Mouse (Mus musculus): ENCODE measurements around the gene Ikbke. TPM values are rescaled to one million over a fixed set of nuclear protein-coding genes. Genes with fewer than 3 reads are reported as not detected.

Ikbke gene
- polyA plus RNA-seq, 1 experiment from 2014 or later: 4.0 TPM

GRCm38 (mm10) chr1:131278606-131279455, 575 bp downstream of the Ikbke start:
- H3K27me3 ChIP-seq: no peaks in the 10 kb centered on the region
- peak overlapping the region; percentile 22 for H3K9ac ChIP-seq
- 22% methylated on average over 8 of the region's 8 CpGs for WGBS
- H3K27ac ChIP-seq: no peak overlapping the region
- H3K4me1 ChIP-seq: peaks cover 26% of the 10 kb centered on the region
- no peaks in the 10 kb centered on the region for H3K9me3 ChIP-seq
- ATAC-seq (ENCODE audit: borderline replicate concordance, extremely low read depth, low FRiP score, low TSS enrichment): no peak
- H3K4me2 ChIP-seq: peak overlapping the region; percentile 49
- no peaks in the 10 kb centered on the region for H3K36me3 ChIP-seq
- H3K4me3 ChIP-seq: peak overlapping the region; percentile 40

GRCm38 (mm10) chr1:131276831-131277230, 2.6 kb downstream of the Ikbke start:
- H3K27me3 ChIP-seq: no peaks in the 10 kb centered on the region
- no peaks in the 10 kb centered on the region for H3K9me3 ChIP-seq
- no peak overlapping the region for H3K27ac ChIP-seq
- no peaks in the 10 kb centered on the region for H3K36me3 ChIP-seq
- H3K4me2 ChIP-seq: no peak overlapping the region
- H3K4me1 ChIP-seq: peaks cover 26% of the 10 kb centered on the region
- ATAC-seq (ENCODE audit: borderline replicate concordance, extremely low read depth, low FRiP score, low TSS enrichment): no peak
- no peak overlapping the region for H3K4me3 ChIP-seq
- no peak overlapping the region for H3K9ac ChIP-seq

- ATAC-seq (ENCODE audit: borderline replicate concordance, extremely low read depth, low FRiP score, low TSS enrichment): no peak
- Histone ChIP-seq H3K4me2 (no peak overlapping the region), H3K4me3 (no peak overlapping the region), H3K27ac (no peak overlapping the region), H3K27me3 (no peaks in the 10 kb centered on the region), H3K9ac (no peak overlapping the region), H3K4me1 (peaks cover 26% of the 10 kb centered on the region), H3K9me3 (no peaks in the 10 kb centered on the region), H3K36me3 (no peaks in the 10 kb centered on the region)
- 69% methylated on average over 14 of the region's 14 CpGs for WGBS
Observed at GRCm38 (mm10) chr1:131275577-131275976, 3.8 kb downstream of the Ikbke start.

- no peak overlapping the region for H3K27ac ChIP-seq
- H3K4me1 ChIP-seq: peaks cover 21% of the 10 kb centered on the region
- H3K36me3 ChIP-seq: no peaks in the 10 kb centered on the region
- H3K27me3 ChIP-seq: no peaks in the 10 kb centered on the region
- H3K9me3 ChIP-seq: no peaks in the 10 kb centered on the region
- ATAC-seq (ENCODE audit: borderline replicate concordance, extremely low read depth, low FRiP score, low TSS enrichment): no peak
- peak overlapping the region; percentile 23; the same call in 1 of the 2 replicates for H3K4me2 ChIP-seq
- H3K4me3 ChIP-seq: no peak overlapping the region
- no peak overlapping the region for H3K9ac ChIP-seq
- 29% methylated on average over 22 of the region's 22 CpGs for WGBS
Observed at GRCm38 (mm10) chr1:131274725-131275539, 4.5 kb downstream of the Ikbke start.

- no peak; the same call in 1 of the 2 replicates for ATAC-seq (ENCODE audit: borderline replicate concordance, extremely low read depth, low FRiP score, low TSS enrichment)
- H3K4me2 ChIP-seq: no peak overlapping the region
- H3K9me3 ChIP-seq: no peaks in the 10 kb centered on the region
- H3K27ac ChIP-seq: no peak overlapping the region
- H3K27me3 ChIP-seq: no peaks in the 10 kb centered on the region
- 30% methylated on average over 22 of the region's 22 CpGs for WGBS
- no peak overlapping the region for H3K4me3 ChIP-seq
- H3K36me3 ChIP-seq: no peaks in the 10 kb centered on the region
- H3K4me1 ChIP-seq: peaks cover 5% of the 10 kb centered on the region; the same call in 1 of the 2 replicates
- no peak overlapping the region for H3K9ac ChIP-seq
Observed at GRCm38 (mm10) chr1:131269797-131270578, 9.4 kb downstream of the Ikbke start.

GRCm38 (mm10) chr1:131268776-131269175, 10.6 kb downstream of the Ikbke start:
- H3K4me2 ChIP-seq: no peak overlapping the region
- H3K4me1 ChIP-seq: 0 out of 2 replicates have a peak, but pooled peaks cover 2% of the 10 kb centered on the region
- no peak overlapping the region for H3K27ac ChIP-seq
- H3K4me3 ChIP-seq: no peak overlapping the region
- 73% methylated on average over 10 of the region's 10 CpGs for WGBS
- H3K36me3 ChIP-seq: no peaks in the 10 kb centered on the region
- H3K9me3 ChIP-seq: no peaks in the 10 kb centered on the region
- H3K9ac ChIP-seq: no peak overlapping the region
- no peaks in the 10 kb centered on the region for H3K27me3 ChIP-seq
- no peak for ATAC-seq (ENCODE audit: borderline replicate concordance, extremely low read depth, low FRiP score, low TSS enrichment)

GRCm38 (mm10) chr1:131263905-131264304, 15.5 kb downstream of the Ikbke start:
- Histone ChIP-seq H3K27ac (no peak overlapping the region), H3K4me1 (0 out of 2 replicates have a peak, but pooled peaks cover 3% of the 10 kb centered on the region), H3K4me2 (no peak overlapping the region), H3K27me3 (peaks cover 6% of the 10 kb centered on the region; the same call in 1 of the 2 replicates), H3K9ac (no peak overlapping the region), H3K36me3 (no peaks in the 10 kb centered on the region), H3K4me3 (no peak overlapping the region), H3K9me3 (no peaks in the 10 kb centered on the region)
- 56% methylated on average over 12 of the region's 12 CpGs for WGBS
- ATAC-seq (ENCODE audit: borderline replicate concordance, extremely low read depth, low FRiP score, low TSS enrichment): no peak

- H3K4me3 ChIP-seq: no peak overlapping the region
- no peak overlapping the region for H3K9ac ChIP-seq
- no peaks in the 10 kb centered on the region for H3K36me3 ChIP-seq
- WGBS: 26% methylated on average over 10 of the region's 10 CpGs
- peaks cover 6% of the 10 kb centered on the region; the same call in 1 of the 2 replicates for H3K27me3 ChIP-seq
- H3K4me1 ChIP-seq: 0 out of 2 replicates have a peak, but pooled peaks cover 3% of the 10 kb centered on the region
- no peak overlapping the region for H3K4me2 ChIP-seq
- H3K9me3 ChIP-seq: no peaks in the 10 kb centered on the region
- H3K27ac ChIP-seq: no peak overlapping the region
- no peak for ATAC-seq (ENCODE audit: borderline replicate concordance, extremely low read depth, low FRiP score, low TSS enrichment)
Observed at GRCm38 (mm10) chr1:131260309-131260656, 19.1 kb downstream of the Ikbke start.

GRCm38 (mm10) chr1:131259632-131260308, 19.6 kb downstream of the Ikbke start:
- ATAC-seq (ENCODE audit: borderline replicate concordance, extremely low read depth, low FRiP score, low TSS enrichment): no peak

GRCm38 (mm10) chr1:131257288-131257687, 22.1 kb downstream of the Ikbke start:
- H3K4me2 ChIP-seq: no peak overlapping the region
- H3K36me3 ChIP-seq: no peaks in the 10 kb centered on the region
- H3K9ac ChIP-seq: no peak overlapping the region
- H3K4me3 ChIP-seq: no peak overlapping the region
- peaks cover 6% of the 10 kb centered on the region; the same call in 1 of the 2 replicates for H3K27me3 ChIP-seq
- H3K27ac ChIP-seq: no peak overlapping the region
- no peak for ATAC-seq (ENCODE audit: borderline replicate concordance, extremely low read depth, low FRiP score, low TSS enrichment)
- H3K4me1 ChIP-seq: peaks cover 4% of the 10 kb centered on the region; the same call in 1 of the 2 replicates
- no peaks in the 10 kb centered on the region for H3K9me3 ChIP-seq
- WGBS: 71% methylated on average over 6 of the region's 6 CpGs

More at GRCm38 (mm10) chr1:131259632-131260308, 19.6 kb downstream of the Ikbke start:
- Histone ChIP-seq H3K4me3 (no peak overlapping the region), H3K36me3 (no peaks in the 10 kb centered on the region), H3K9ac (no peak overlapping the region), H3K9me3 (no peaks in the 10 kb centered on the region), H3K4me1 (0 out of 2 replicates have a peak, but pooled peaks cover 3% of the 10 kb centered on the region), H3K27me3 (peaks cover 6% of the 10 kb centered on the region; the same call in 1 of the 2 replicates), H3K27ac (no peak overlapping the region), H3K4me2 (no peak overlapping the region)
- 68% methylated on average over 10 of the region's 10 CpGs for WGBS

Data from lung, embryonic 15.5 days (tissue).